Comparison of ENCODE assay signal across 10 mouse cellular contexts in the genomic region with DNA sequence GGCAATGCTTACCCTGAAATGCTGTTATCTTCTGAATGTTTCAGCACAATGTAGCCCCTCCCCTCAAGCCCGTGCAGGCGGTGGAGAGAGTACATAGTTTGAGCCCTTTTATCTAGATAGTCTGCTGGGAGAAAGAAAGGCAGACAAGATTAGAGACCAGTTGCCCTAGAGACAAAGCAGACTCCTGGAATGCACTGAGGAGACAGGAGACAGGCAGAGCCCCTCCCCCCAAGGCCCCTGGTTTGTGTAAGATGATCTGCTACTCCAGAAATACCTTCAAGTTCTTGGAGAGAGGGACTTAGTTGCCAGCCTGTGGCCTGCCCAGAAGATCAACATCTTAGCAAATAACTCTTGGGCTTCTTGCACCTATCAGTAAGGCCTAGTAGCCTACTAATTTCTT.
A peak's percentile ranks its signal among the peaks of the same experiment; 100 is the strongest.
DNase-seq lines count a peak whose midpoint lies in the region; ATAC-seq and TF ChIP-seq lines count a peak whose summit lies in the region.
"Had no signal": no experiment of that assay in that cellular context is flagged by ENCODE, and none has a peak within 500 bp of the region (broad histone marks: within the 10 kb centered on the region; RNA-seq: fewer than 3 reads in every experiment).

No protein-coding gene starts in this region.

- no peak for DNase-seq in forebrain, postnatal 0 days
- no peak for DNase-seq in lung, adult 18-20 months
- peak; percentile 73 for DNase-seq in mesoderm, embryonic 11.5 days (ENCODE audit: low read depth, low spot score)
- DNase-seq in left cerebral cortex, postnatal 36 days (ENCODE audit: low spot score in 2 of 2), result no peak
- no peak for DNase-seq in layer of hippocampus, adult 2 months (ENCODE audit: low spot score in 2 of 2)
- DNase-seq: cerebellum, adult 2 months; heart, postnatal 14 days had no signal

- H3K9me3 ChIP-seq in forebrain, embryonic 12.5 days, result no peaks in the 10 kb centered on the region
- H3K9me3 ChIP-seq in forebrain, postnatal 0 days (ENCODE audit: low read length), result no peaks in the 10 kb centered on the region
- H3K9me3 ChIP-seq in lung, embryonic 16.5 days (ENCODE audit: control insufficient read depth, low read length), result no peaks in the 10 kb centered on the region
- no peaks in the 10 kb centered on the region for H3K9me3 ChIP-seq in embryonic facial prominence, embryonic 12.5 days

- no peak for ATAC-seq in forebrain, embryonic 12.5 days (ENCODE audit: low FRiP score)
- no peak for ATAC-seq in forebrain, postnatal 0 days
- ATAC-seq in lung, embryonic 16.5 days (ENCODE audit: low read depth), result peak; percentile 28; the same call in 1 of the 2 replicates
- 0 out of 2 replicates have a peak, but pooled peaks have one; percentile 5 for ATAC-seq in embryonic facial prominence, embryonic 12.5 days (ENCODE audit: insufficient number of reproducible peaks, insufficient read depth, low FRiP score, low TSS enrichment)

- no peak for TF ChIP-seq CTCF in forebrain, postnatal 0 days (IDR thresholded peaks at IDR 0.05; ENCODE audit: low read depth)
- no peak for TF ChIP-seq CTCF in layer of hippocampus, adult 2 months (conservative IDR thresholded peaks at IDR 0.05)

- 0 out of 2 replicates have a peak, but pooled peaks cover 3% of the 10 kb centered on the region for H3K27me3 ChIP-seq in forebrain, embryonic 12.5 days
- no peaks in the 10 kb centered on the region for H3K27me3 ChIP-seq in forebrain, postnatal 0 days (ENCODE audit: insufficient read depth, low read length)
- H3K27me3 ChIP-seq in lung, embryonic 16.5 days (ENCODE audit: control insufficient read depth, insufficient read depth, low read depth, low read length), result no peaks in the 10 kb centered on the region
- no peaks in the 10 kb centered on the region for H3K27me3 ChIP-seq in embryonic facial prominence, embryonic 12.5 days

- H3K27ac ChIP-seq in forebrain, embryonic 12.5 days, result peak overlapping the region; percentile 59; the same call in 1 of the 2 replicates
- H3K27ac ChIP-seq in forebrain, postnatal 0 days (ENCODE audit: low read depth, low read length), result no peak overlapping the region
- H3K27ac ChIP-seq in lung, embryonic 16.5 days (ENCODE audit: low read length), result no peak overlapping the region
- H3K27ac ChIP-seq in embryonic facial prominence, embryonic 12.5 days, result peak overlapping the region; percentile 82
- H3K27ac ChIP-seq in layer of hippocampus, adult 2 months, result no peak overlapping the region

- no peak overlapping the region for H3K9ac ChIP-seq in forebrain, embryonic 12.5 days
- H3K9ac ChIP-seq in forebrain, postnatal 0 days, result no peak overlapping the region
- no peak overlapping the region for H3K9ac ChIP-seq in lung, embryonic 16.5 days (ENCODE audit: low read length)
- no peak overlapping the region for H3K9ac ChIP-seq in embryonic facial prominence, embryonic 12.5 days

- intact Hi-C loops in left cerebral cortex, postnatal 36 days (cut with DNase I), result no loop called here

- peaks cover 43% of the 10 kb centered on the region for H3K4me1 ChIP-seq in forebrain, embryonic 12.5 days
- H3K4me1 ChIP-seq in forebrain, postnatal 0 days (ENCODE audit: insufficient read depth), result peaks cover 6% of the 10 kb centered on the region; the same call in 1 of the 2 replicates
- H3K4me1 ChIP-seq in lung, embryonic 16.5 days (replicated peaks; ENCODE audit: control insufficient read depth, insufficient read depth, low read length), result no peaks in the 10 kb centered on the region; the same call in 1 of the 2 replicates
- peaks cover 32% of the 10 kb centered on the region for H3K4me1 ChIP-seq in embryonic facial prominence, embryonic 12.5 days

- no peak overlapping the region for H3K4me2 ChIP-seq in forebrain, embryonic 12.5 days
- H3K4me2 ChIP-seq in forebrain, postnatal 0 days (ENCODE audit: low read depth), result no peak overlapping the region
- no peak overlapping the region for H3K4me2 ChIP-seq in lung, embryonic 16.5 days (ENCODE audit: low read depth, low read length)
- no peak overlapping the region for H3K4me2 ChIP-seq in embryonic facial prominence, embryonic 12.5 days (replicated peaks)

- no peak overlapping the region for H3K4me3 ChIP-seq in forebrain, embryonic 12.5 days (replicated peaks)
- no peak overlapping the region for H3K4me3 ChIP-seq in forebrain, postnatal 0 days (ENCODE audit: low read depth, low read length)
- no peak overlapping the region for H3K4me3 ChIP-seq in lung, embryonic 16.5 days (ENCODE audit: low read length)
- H3K4me3 ChIP-seq in embryonic facial prominence, embryonic 12.5 days, result no peak overlapping the region
- H3K4me3 ChIP-seq in layer of hippocampus, adult 2 months, result no peak overlapping the region

- WGBS in forebrain, embryonic 12.5 days, result 6% methylated on average over 2 of the region's 2 CpGs
- WGBS in forebrain, postnatal 0 days, result 22% methylated on average over 2 of the region's 2 CpGs
- WGBS in lung, embryonic 16.5 days, result 5% methylated on average over 2 of the region's 2 CpGs
- 11% methylated on average over 2 of the region's 2 CpGs for WGBS in embryonic facial prominence, embryonic 12.5 days

- H3K36me3 ChIP-seq in forebrain, embryonic 12.5 days (replicated peaks), result no peaks in the 10 kb centered on the region
- no peaks in the 10 kb centered on the region for H3K36me3 ChIP-seq in forebrain, postnatal 0 days (ENCODE audit: insufficient read depth)
- H3K36me3 ChIP-seq in lung, embryonic 16.5 days (ENCODE audit: control insufficient read depth, insufficient read depth, low read length), result no peaks in the 10 kb centered on the region
- no peaks in the 10 kb centered on the region for H3K36me3 ChIP-seq in embryonic facial prominence, embryonic 12.5 days

Comparison
In these comparisons a context has a peak if more than half of its experiments do, and no peak if none do; other contexts are left out.
1. H3K27ac ChIP-seq: peak in forebrain, embryonic 12.5 days (single experiment) and embryonic facial prominence, embryonic 12.5 days (single experiment); none in forebrain, postnatal 0 days (single experiment), lung, embryonic 16.5 days (single experiment) and layer of hippocampus, adult 2 months (single experiment).
2. ATAC-seq: peak in lung, embryonic 16.5 days (single experiment) and embryonic facial prominence, embryonic 12.5 days (single experiment); none in forebrain, embryonic 12.5 days (single experiment) and forebrain, postnatal 0 days (single experiment).